Mouse (Mus musculus): ENCODE measurements around the gene Cbr2. TPM values are rescaled to one million over a fixed set of nuclear protein-coding genes. Genes with fewer than 3 reads are reported as not detected.

The Cbr2 gene
- total RNA-seq, 2 experiments from 2014 or later, result 3.0 to 3.9 TPM

Other genes with a start within 250 kb of the Cbr2 start
- gene Mrpl12, start 247.5 kb downstream of the Cbr2 start, total RNA-seq (2021), result 100 to 1,000 TPM; 229 to 250 TPM
- 10 to 100 TPM; 43.7 to 45.7 TPM for gene Slc25a10, start 240.3 kb downstream of the Cbr2 start, total RNA-seq (2021)
- 1 to 10 TPM; 1.7 to 1.8 TPM for gene Gcgr, start 201.4 kb downstream of the Cbr2 start, total RNA-seq (2021)
- gene Mcrip1, start 182.4 kb downstream of the Cbr2 start, total RNA-seq (2021), result 10 to 100 TPM; 76.5 to 82.6 TPM
- gene Ppp1r27, start 181.0 kb downstream of the Cbr2 start, total RNA-seq (2021), result under 1 TPM in 1 of 2 experiments, not detected in 1; 0.83 TPM
- 100 to 1,000 TPM; 353 to 365 TPM for gene P4hb, start 158.9 kb downstream of the Cbr2 start, total RNA-seq (2021)
- gene Arhgdia, start 150.5 kb downstream of the Cbr2 start, total RNA-seq (2021), result 100 to 1,000 TPM; 296 to 308 TPM
- gene Alyref, start 133.7 kb downstream of the Cbr2 start, total RNA-seq (2021), result 100 to 1,000 TPM; 134 TPM
- gene Anapc11, start 133.7 kb downstream of the Cbr2 start, total RNA-seq (2021), result 100 to 1,000 TPM; 117 to 118 TPM
- gene Npb, start 123.6 kb downstream of the Cbr2 start, total RNA-seq (2021), result 1 to 10 TPM; 2.4 to 2.5 TPM
- gene Pcyt2, start 114.2 kb downstream of the Cbr2 start, total RNA-seq (2021), result 10 to 100 TPM; 56.8 to 58.1 TPM
- 10 to 100 TPM; 10.2 to 11.7 TPM for gene Sirt7, start 106.9 kb downstream of the Cbr2 start, total RNA-seq (2021)
- gene Mafg, start 98.5 kb downstream of the Cbr2 start, total RNA-seq (2021), result 10 to 100 TPM; 23.4 to 25.8 TPM
- gene Pycr1, start 88.3 kb downstream of the Cbr2 start, total RNA-seq (2021), result 1 to 10 TPM; 7.9 to 8.0 TPM
- gene Myadml2, start 84.0 kb downstream of the Cbr2 start, total RNA-seq (2021), result 10 to 100 TPM; 26.3 to 28.1 TPM
- under 1 TPM; 0.16 to 0.26 TPM for gene Notum, start 70.9 kb downstream of the Cbr2 start, total RNA-seq (2021)
- 10 to 100 TPM; 62.7 to 64.0 TPM for gene Aspscr1, start 59.1 kb downstream of the Cbr2 start, total RNA-seq (2021)
- 10 to 100 TPM; 39.5 to 41.8 TPM for gene Cenpx, start 18.4 kb downstream of the Cbr2 start, total RNA-seq (2021)
- gene Lrrc45, start 18.2 kb downstream of the Cbr2 start, total RNA-seq (2021), result 10 to 100 TPM; 11.0 to 11.3 TPM
- 1 to 10 TPM; 1.5 to 1.8 TPM for gene Rac3, start 10.6 kb downstream of the Cbr2 start, total RNA-seq (2021)
- 1 to 10 TPM; 3.6 to 4.5 TPM for gene Dcxr, start 4.8 kb downstream of the Cbr2 start, total RNA-seq (2021)
- gene Hmga1b, start 30.7 kb upstream of the Cbr2 start, total RNA-seq (2021), result 10 to 100 TPM; 37.1 to 47.2 TPM
- gene Rfng, start 52.1 kb upstream of the Cbr2 start, total RNA-seq (2021), result 10 to 100 TPM; 13.2 to 13.3 TPM
- gene Gps1, start 52.2 kb upstream of the Cbr2 start, total RNA-seq (2021), result 10 to 100 TPM; 73.0 to 78.0 TPM
- 10 to 100 TPM; 34.0 to 37.5 TPM for gene Dus1l, start 64.3 kb upstream of the Cbr2 start, total RNA-seq (2021)
- 10 to 100 TPM; 59.3 to 63.9 TPM for gene Fasn, start 92.4 kb upstream of the Cbr2 start, total RNA-seq (2021)
- 1 to 10 TPM; 2.1 to 2.4 TPM for gene Ccdc57, start 200.8 kb upstream of the Cbr2 start, total RNA-seq (2021)
- gene Slc16a3, start 216.4 kb upstream of the Cbr2 start, total RNA-seq (2021), result 10 to 100 TPM; 13.3 to 22.8 TPM